Mouse (Mus musculus): ENCODE results near the gene Mup3.

DNA sequence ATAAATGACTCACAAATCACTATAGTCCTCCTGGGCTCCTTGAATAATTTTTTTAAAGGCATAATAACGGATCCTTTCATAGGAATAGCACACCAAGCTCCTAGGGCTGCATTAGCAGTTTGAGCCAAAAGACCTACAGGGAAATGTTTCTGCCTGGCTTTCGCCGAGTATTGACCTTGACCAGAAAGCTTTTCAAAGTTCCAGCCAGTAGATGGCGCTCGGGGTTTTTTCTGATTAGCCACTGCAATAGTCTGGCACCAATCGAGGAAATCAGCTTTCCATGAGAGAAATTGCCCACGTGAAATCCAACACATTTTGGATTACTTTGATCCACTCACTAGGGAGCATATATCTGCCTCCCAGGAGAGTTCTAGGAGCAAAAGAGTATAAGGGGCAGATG is 46.6 kb upstream of the Mup3 start:
- no peak for TF ChIP-seq CTCF (IDR thresholded peaks at IDR 0.05; ENCODE audit: low read depth, low read length)
- no peak for TF ChIP-seq POLR2A (IDR thresholded peaks at IDR 0.05; ENCODE audit: extremely low read depth, insufficient read depth, low read length)

Data from liver, adult 2 months (tissue).